Mouse (Mus musculus): ENCODE results near the gene Actb.

DNA sequence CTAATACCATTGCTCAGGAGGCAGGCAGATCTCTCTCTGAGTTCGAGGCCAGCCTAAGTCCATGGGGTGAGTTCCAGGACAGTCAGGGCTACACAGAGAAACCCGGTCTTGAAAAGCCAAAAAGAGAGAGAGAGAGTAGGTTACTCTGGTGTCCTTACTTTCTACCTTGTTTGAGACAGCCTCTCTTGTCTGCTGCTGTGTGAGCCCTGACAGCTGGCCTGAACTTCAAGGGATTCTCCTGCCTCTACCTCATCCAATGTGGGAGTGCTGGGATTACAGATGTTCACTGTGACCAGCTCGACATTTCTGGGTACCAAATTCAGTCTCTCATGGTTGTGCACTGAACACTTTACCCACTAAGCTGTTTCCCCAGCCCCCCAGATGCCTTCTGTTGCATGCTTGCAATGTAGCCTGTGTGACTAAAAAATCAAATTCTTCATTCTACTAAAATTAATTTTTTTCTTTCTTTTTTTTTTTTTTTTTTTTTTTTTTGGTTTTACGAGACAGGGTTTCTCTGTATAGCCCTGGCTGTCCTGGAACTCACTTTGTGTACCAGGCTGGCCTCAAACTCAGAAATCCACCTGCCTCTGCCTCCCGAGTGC lies 6.5 kb downstream of the Actb start:
- no peak for TF ChIP-seq CTCF (IDR thresholded peaks at IDR 0.05; ENCODE audit: borderline replicate concordance, extremely low read depth, insufficient read depth, insufficient read length)
- no peak for TF ChIP-seq POLR2A (IDR thresholded peaks at IDR 0.05; ENCODE audit: borderline replicate concordance, extremely low read depth, insufficient read depth, insufficient read length, poor library complexity, severe bottlenecking)
